Mouse (Mus musculus) ES-E14 (cell line): ENCODE results near the gene Rassf8. TPM values are rescaled to one million over a fixed set of nuclear protein-coding genes. Genes with fewer than 3 reads are reported as not detected.
A peak's percentile ranks its signal among the peaks of the same experiment; 100 is the strongest.

Source experiments
- DNase-seq: peaks from one replicate; pipeline ENCODE4 v3.0.0-alpha.2; 2013; ENCODE audit warnings: low read depth, low spot score
- H3K27ac ChIP-seq: 2 replicates; pipeline ENCODE4 v1.5.1; 2012; ENCODE audit warnings: low read depth, mild to moderate bottlenecking, low read length, moderate library complexity, mixed read lengths; ENCODE audit not compliant: poor library complexity, insufficient read depth, severe bottlenecking
- H3K36me3 ChIP-seq: 2 replicates; pipeline ENCODE4 v1.6.1; 2012; ENCODE audit warnings: mild to moderate bottlenecking, low read length, moderate library complexity, mixed read lengths; ENCODE audit not compliant: control insufficient read depth, poor library complexity, insufficient read depth, severe bottlenecking
- H3K4me1 ChIP-seq, 2 experiments: fragments of 150-350 bp in 1 of 2; sonication (generic) in 1 of 2; 2 replicates each; pipeline ENCODE4 v1.6.1; 2012; ENCODE audit warnings: low read length in 2 of 2, mild to moderate bottlenecking in 1 of 2, mixed read lengths in 1 of 2; ENCODE audit not compliant: control insufficient read depth in 2 of 2, insufficient read depth in 2 of 2, poor library complexity in 1 of 2
- H3K4me3 ChIP-seq, 2 experiments: fragments of 150-350 bp in 1 of 2; sonication (generic) in 1 of 2; 2 replicates each; pipeline ENCODE4 v1.5.1; 2012; ENCODE audit warnings: low read length in 2 of 2, low read depth in 1 of 2, mild to moderate bottlenecking in 1 of 2, mixed read lengths in 1 of 2; ENCODE audit not compliant: insufficient read depth in 1 of 2, poor library complexity in 1 of 2, severe bottlenecking in 1 of 2
- H3K9ac ChIP-seq: 2 replicates; pipeline ENCODE4 v1.6.1; 2012; ENCODE audit warnings: low read depth, mild to moderate bottlenecking, low read length, mixed read lengths; ENCODE audit not compliant: poor library complexity, insufficient read depth, severe bottlenecking
- H3K9me3 ChIP-seq: fragments of 150-350 bp; sonication (generic); 2 replicates; pipeline ENCODE4 v1.6.1; 2012; ENCODE audit warnings: low read depth, mild to moderate bottlenecking, low read length; ENCODE audit not compliant: control insufficient read depth, insufficient read depth
- CHD2 ChIP-seq: IDR thresholded peaks from 2 replicates; pipeline ENCODE4 v1.6.1; 2014; ENCODE audit warnings: mild to moderate bottlenecking, low read depth, low read length, inconsistent platforms
- HCFC1 ChIP-seq: IDR thresholded peaks from 2 replicates; pipeline ENCODE4 v1.6.1; 2012; ENCODE audit warnings: low read length, inconsistent platforms, borderline replicate concordance; ENCODE audit not compliant: insufficient read depth
- MAFK ChIP-seq: IDR thresholded peaks from 2 replicates; pipeline ENCODE4 v1.6.1; 2014; ENCODE audit warnings: mild to moderate bottlenecking, low read depth, low read length, inconsistent platforms; ENCODE audit not compliant: insufficient read depth
- ZC3H11A ChIP-seq: IDR thresholded peaks from 2 replicates; pipeline ENCODE4 v1.6.1; 2012; ENCODE audit warnings: low read depth, mild to moderate bottlenecking, inconsistent platforms, low read length, borderline replicate concordance
- ZNF384 ChIP-seq: IDR thresholded peaks from 2 replicates; pipeline ENCODE4 v1.6.1; 2012; ENCODE audit warnings: low read depth, low read length, inconsistent platforms
- in situ Hi-C, 2 experiments: fragments of 600-800 bp; cut with MboI; formaldehyde crosslinking; loops; one replicate each; pipeline ENCODE4 v1.15.1; 2025; ENCODE audit warnings: low sequenced_read_pairs in 2 of 2, inconsistent platforms in 1 of 2; ENCODE audit not compliant: unreplicated experiment in 2 of 2
- total RNA-seq: library from RNA; depleted of rRNA; stranded (reverse); fragments of 300-350 nt; gene quantifications from 2 replicates; pipeline ENCODE4 v1.2.3, GENCODE M21; 2012

Gene Rassf8
- total RNA-seq, 1 experiment = 9.0 TPM

DNA sequence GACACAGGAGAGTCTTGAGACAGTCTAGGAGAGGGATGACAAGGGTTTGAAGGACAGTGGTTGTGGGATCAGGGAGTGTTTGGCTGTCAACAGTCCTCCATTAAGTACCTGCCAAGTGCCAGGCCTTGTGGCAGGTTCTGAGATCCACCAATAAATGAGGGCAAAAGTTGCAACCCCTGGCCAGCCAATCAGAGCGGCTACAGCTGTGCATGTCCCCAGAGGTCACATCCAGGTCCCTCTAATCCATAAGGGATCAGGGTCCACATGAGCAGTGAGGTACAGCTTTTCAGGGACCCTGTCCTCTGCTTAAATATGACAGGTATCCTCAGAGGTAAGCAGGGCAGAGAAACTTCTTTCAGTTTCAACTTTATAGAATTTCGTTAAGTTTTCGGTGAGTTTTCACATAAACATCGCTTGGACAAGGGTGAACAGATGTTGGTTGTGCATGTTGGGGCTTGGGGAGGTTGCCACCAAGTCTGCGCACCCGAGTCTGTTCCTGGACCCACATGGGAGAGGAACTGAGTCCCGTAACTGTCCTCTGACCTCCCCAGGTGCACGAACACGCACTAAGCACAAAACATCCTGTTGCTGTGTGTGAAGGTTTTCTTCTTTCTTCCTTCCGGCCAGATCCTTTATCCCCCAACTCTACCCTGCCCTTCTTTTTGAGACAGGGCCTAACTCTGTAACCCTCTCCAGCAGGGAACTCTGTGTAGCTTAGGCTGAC is 107.0 kb downstream of the Rassf8 start:
- H3K4me1 ChIP-seq = peaks cover 3 to 9% of the 10 kb centered on the region in 2 experiments; a peak in 2 of 4 replicates
- no peaks in the 10 kb centered on the region for H3K9me3 ChIP-seq
- no peaks in the 10 kb centered on the region for H3K36me3 ChIP-seq
- no peak overlapping the region for H3K9ac ChIP-seq
- TF ChIP-seq HCFC1 = no peak
- no peak for DNase-seq
- in situ Hi-C loops = no loop called here
- no peak overlapping the region for H3K4me3 ChIP-seq
- H3K27ac ChIP-seq = no peak overlapping the region

GRCm38 (mm10) chr6:145854756-145855155 is 108.2 kb downstream of the Rassf8 start:
- Histone ChIP-seq H3K4me3 (no peak overlapping the region), H3K27ac (no peak overlapping the region), H3K4me1 (peaks cover 3 to 9% of the 10 kb centered on the region in 2 experiments; a peak in 2 of 4 replicates), H3K36me3 (no peaks in the 10 kb centered on the region), H3K9ac (no peak overlapping the region), H3K9me3 (no peaks in the 10 kb centered on the region)
- in situ Hi-C loops = no loop called here
- DNase-seq = no peak
- TF ChIP-seq HCFC1 (no peak), ZNF384 (no peak), CHD2 (no peak), MAFK (no peak), ZC3H11A (no peak)

- Histone ChIP-seq H3K36me3 (no peaks in the 10 kb centered on the region), H3K27ac (no peak overlapping the region), H3K4me1 (peaks cover 3 to 9% of the 10 kb centered on the region in 2 experiments; a peak in 2 of 4 replicates), H3K4me3 (no peak overlapping the region), H3K9ac (no peak overlapping the region), H3K9me3 (no peaks in the 10 kb centered on the region)
- in situ Hi-C loops = no loop called here
- DNase-seq = peak; percentile 91
- no peak for TF ChIP-seq CHD2
- peak; percentile 98 for TF ChIP-seq MAFK
Measured at GRCm38 (mm10) chr6:145855720-145856551, 109.4 kb downstream of the Rassf8 start.

GRCm38 (mm10) chr6:145857428-145857827 is 110.9 kb downstream of the Rassf8 start:
- no peak for TF ChIP-seq CHD2
- no peak for TF ChIP-seq MAFK
- no peak for TF ChIP-seq HCFC1
- TF ChIP-seq ZNF384 = no peak
- TF ChIP-seq ZC3H11A = no peak
- no peak for DNase-seq
- Histone ChIP-seq H3K4me3 (no peak overlapping the region), H3K36me3 (no peaks in the 10 kb centered on the region), H3K27ac (no peak overlapping the region; the same call in 1 of the 2 replicates), H3K4me1 (peaks cover 3 to 9% of the 10 kb centered on the region in 2 experiments; a peak in 2 of 4 replicates), H3K9ac (no peak overlapping the region), H3K9me3 (no peaks in the 10 kb centered on the region)
- in situ Hi-C loops = no loop called here
